Mouse (Mus musculus) midbrain, embryonic 10.5 days (tissue): Measurements from ENCODE around the gene Tmem256. TPM values are rescaled to one million over a fixed set of nuclear protein-coding genes. Genes with fewer than 3 reads are reported as not detected.

Source experiments
- DNase-seq: peaks from one replicate; pipeline ENCODE4 v3.0.0-alpha.2; 2017; ENCODE audit warnings: low spot score
- H3K27ac ChIP-seq: fragments of 300-500 bp; sonication (generic); replicated peaks from 2 replicates; pipeline ENCODE4 v1.5.1; 2016; ENCODE audit warnings: mild to moderate bottlenecking
- H3K27me3 ChIP-seq: fragments of 300-500 bp; sonication (generic); 2 replicates; pipeline ENCODE4 v1.6.1; 2016; ENCODE audit warnings: low read depth, mild to moderate bottlenecking; ENCODE audit not compliant: poor library complexity, severe bottlenecking
- H3K36me3 ChIP-seq: fragments of 300-500 bp; sonication (generic); 2 replicates; pipeline ENCODE4 v1.6.1; 2016; ENCODE audit warnings: mild to moderate bottlenecking, moderate library complexity
- H3K4me1 ChIP-seq: fragments of 300-500 bp; sonication (generic); 2 replicates; pipeline ENCODE4 v1.6.1; 2016
- H3K4me3 ChIP-seq: fragments of 300-500 bp; sonication (generic); 2 replicates; pipeline ENCODE4 v1.5.1; 2016; ENCODE audit warnings: mild to moderate bottlenecking, moderate library complexity
- H3K9me3 ChIP-seq: fragments of 300-500 bp; sonication (generic); replicated peaks from 2 replicates; pipeline ENCODE4 v1.6.1; 2016; ENCODE audit warnings: mild to moderate bottlenecking
- WGBS: fragments of 180-500 bp; shearing (Covaris S2); methylation state at CpG from one replicate; pipeline ENCODE4 v1.1.7; 2016; 5-methylcytosine and 5-hydroxymethylcytosine counted together
- polyA plus RNA-seq: library from polyadenylated mRNA; unstranded; fragments of >200 nt; fragmentation: Nextera tagmentation; extraction: Ambion mirVana; gene quantifications from 2 replicates; pipeline ENCODE4 v1.2.1, GENCODE M21; 2016

Gene Tmem256
- polyA plus RNA-seq, 1 experiment from 2014 or later = 345 TPM

GRCm38 (mm10) chr11:69867335-69867734, 29.0 kb downstream of the Tmem256 start:
- DNase-seq = no peak
- 76% methylated on average over 9 of the region's 9 CpGs for WGBS

DNA sequence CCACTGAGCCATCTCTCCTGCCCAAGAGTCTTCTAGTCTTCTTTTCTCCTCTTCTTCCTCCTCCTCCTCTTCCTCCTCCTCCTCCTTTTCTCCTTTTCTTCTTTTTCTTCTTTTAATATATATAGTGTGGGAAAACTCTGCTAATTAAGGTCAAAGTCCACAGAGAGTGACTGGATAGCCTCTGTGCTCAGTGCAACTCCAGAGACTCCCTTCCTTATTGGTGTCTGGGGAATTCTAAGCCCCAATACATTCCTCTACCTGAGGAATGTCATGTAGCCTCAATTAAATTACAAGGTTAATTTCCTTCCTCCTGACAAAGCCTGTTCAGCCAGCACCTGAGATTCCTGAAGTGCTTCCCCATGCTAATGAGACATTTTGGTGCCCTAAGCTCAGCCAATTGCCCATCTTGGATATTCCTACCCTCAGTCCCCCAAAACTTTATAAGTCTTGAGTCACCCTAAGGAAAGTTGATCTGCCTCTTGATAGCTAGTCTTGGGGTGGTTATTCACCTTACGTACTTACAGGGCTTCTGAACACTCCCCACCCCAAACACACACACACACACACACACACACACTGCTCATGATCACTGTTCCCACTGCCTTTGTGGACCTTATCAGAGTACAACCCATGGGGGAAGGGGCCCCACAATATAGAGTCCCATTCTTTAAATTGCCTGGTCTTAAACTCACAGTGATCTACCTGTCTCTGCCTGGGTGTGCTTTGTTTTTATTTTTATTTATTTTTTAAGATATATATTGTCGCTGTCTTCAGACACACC, 32.2 kb downstream of the Tmem256 start:
- Histone ChIP-seq H3K4me3 (no peak overlapping the region), H3K36me3 (no peaks in the 10 kb centered on the region), H3K27ac (no peak overlapping the region), H3K27me3 (no peaks in the 10 kb centered on the region), H3K9me3 (no peaks in the 10 kb centered on the region), H3K4me1 (peaks cover 6% of the 10 kb centered on the region; the same call in 1 of the 2 replicates)
- 100% methylated on average over 2 of the region's 2 CpGs for WGBS
- no peak for DNase-seq

More at GRCm38 (mm10) chr11:69867335-69867734, 29.0 kb downstream of the Tmem256 start:
- Histone ChIP-seq H3K4me1 (peaks cover 14% of the 10 kb centered on the region), H3K27ac (no peak overlapping the region), H3K9me3 (no peaks in the 10 kb centered on the region), H3K36me3 (no peaks in the 10 kb centered on the region), H3K27me3 (no peaks in the 10 kb centered on the region), H3K4me3 (no peak overlapping the region)

- WGBS = 86% methylated on average over 7 of the region's 7 CpGs
- Histone ChIP-seq H3K36me3 (no peaks in the 10 kb centered on the region), H3K9me3 (no peaks in the 10 kb centered on the region), H3K27ac (no peak overlapping the region), H3K27me3 (no peaks in the 10 kb centered on the region), H3K4me1 (peaks cover 9% of the 10 kb centered on the region), H3K4me3 (no peak overlapping the region)
- no peak for DNase-seq
Observed at GRCm38 (mm10) chr11:69871822-69872221, 33.5 kb downstream of the Tmem256 start.

DNA sequence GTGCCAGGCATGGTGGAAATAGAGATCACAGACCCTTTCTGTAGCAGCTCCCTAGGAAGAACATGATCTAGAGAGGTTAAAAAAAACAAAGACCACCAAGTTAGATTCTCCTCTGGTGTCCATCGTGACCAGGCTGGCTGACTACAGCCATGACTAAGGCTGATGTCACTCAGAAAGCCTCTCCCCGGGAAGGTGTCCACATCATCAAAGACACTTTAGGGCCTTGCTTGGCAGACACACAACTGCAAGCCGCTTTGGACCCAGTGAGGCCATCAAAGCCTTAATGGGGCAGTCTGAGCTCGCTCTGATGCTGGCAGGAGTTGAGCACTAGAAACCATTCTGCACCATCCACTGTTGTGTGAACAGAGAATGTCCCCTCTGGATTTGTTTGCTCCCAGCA, 34.1 kb downstream of the Tmem256 start:
- H3K27ac ChIP-seq = no peak overlapping the region
- H3K36me3 ChIP-seq = no peaks in the 10 kb centered on the region
- no peak for DNase-seq
- no peaks in the 10 kb centered on the region for H3K27me3 ChIP-seq
- no peak overlapping the region for H3K4me3 ChIP-seq
- WGBS = 82% methylated on average over 4 of the region's 4 CpGs
- peaks cover 15% of the 10 kb centered on the region for H3K4me1 ChIP-seq
- no peaks in the 10 kb centered on the region for H3K9me3 ChIP-seq

DNA sequence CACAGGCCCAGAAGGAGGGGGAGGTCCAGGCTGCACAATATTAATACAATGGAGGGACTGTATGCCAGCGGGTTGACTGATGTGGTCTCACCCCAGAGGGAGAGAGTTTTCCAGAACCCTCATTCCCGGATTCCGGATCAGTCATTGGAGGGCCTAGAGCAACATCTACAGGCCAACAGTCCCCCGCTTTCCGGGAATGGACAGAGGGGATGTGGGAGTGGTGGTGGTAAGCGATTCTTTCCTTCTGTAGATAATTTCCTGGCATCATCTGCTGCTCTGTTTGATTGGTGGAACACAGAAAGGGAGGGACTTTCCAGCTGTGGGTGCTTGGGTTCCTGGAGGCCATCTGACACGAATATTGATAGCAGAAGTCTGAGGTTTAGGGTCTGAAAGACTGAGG, 37.9 kb downstream of the Tmem256 start:
- Histone ChIP-seq H3K27ac (peak overlapping the region; percentile 42; the same call in 1 of the 2 replicates), H3K4me1 (peaks cover 53% of the 10 kb centered on the region), H3K27me3 (peaks cover 7% of the 10 kb centered on the region; the same call in 1 of the 2 replicates), H3K36me3 (no peaks in the 10 kb centered on the region), H3K4me3 (no peak overlapping the region), H3K9me3 (no peaks in the 10 kb centered on the region)
- DNase-seq = no peak
- WGBS = 74% methylated on average over 7 of the region's 7 CpGs

DNA sequence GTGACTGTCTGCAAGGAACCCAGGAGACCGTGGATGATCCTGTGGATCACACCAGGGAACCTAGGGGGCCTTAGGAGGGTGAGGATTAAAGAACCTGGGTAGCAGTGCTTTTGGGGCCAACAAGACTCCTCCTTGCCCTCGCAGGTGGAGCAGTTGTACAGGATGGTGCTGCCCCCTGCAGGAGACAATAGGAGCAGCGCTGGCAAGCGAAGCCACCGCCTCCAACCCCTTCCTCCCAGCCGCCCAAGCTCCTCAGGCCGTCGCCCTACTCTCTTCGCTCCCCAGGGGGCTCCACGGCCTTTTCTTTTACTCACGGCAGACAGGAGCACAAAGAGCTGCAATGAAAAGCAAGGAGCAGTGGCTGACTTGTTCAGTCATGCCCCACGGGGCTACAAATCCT, 38.6 kb downstream of the Tmem256 start:
- WGBS = under 1% methylated on average over 12 of the region's 12 CpGs
- H3K27ac ChIP-seq = peak overlapping the region; percentile 42

DNA sequence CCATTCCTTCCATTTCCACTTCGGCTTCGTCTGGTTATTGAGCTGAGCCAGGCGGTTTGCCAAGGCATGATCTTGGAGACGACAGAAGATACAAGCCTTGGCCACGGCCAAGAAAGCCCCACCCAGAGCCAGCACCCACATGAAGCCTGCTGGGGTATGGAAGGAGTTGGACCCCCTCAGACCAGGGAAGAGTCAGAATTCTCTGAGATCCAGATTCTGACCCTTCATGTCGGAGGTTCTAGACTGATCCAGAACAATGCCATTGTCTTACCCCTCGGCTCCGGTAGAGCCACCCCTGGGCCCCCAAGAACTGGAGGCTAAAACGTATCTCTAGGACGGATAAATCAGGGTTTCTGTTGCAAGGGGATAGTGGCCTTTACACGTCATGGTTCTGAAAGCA, 39.6 kb downstream of the Tmem256 start, which contains the start of gene Tmem95:
Gene Tmem95 (minus strand): TSS at position 141 of the 400 bp plus-strand sequence.
- WGBS = 94% methylated on average over 11 of the region's 11 CpGs
- no peaks in the 10 kb centered on the region for H3K36me3 ChIP-seq
- H3K9me3 ChIP-seq = no peaks in the 10 kb centered on the region
- peaks cover 19% of the 10 kb centered on the region for H3K27me3 ChIP-seq
- peak within 1 kb of the TSS; percentile 42 for H3K27ac ChIP-seq
- H3K4me3 ChIP-seq = peak within 1 kb of the TSS; percentile 37
- H3K4me1 ChIP-seq = peaks cover 62% of the 10 kb centered on the region
- DNase-seq = no peak

More for the DNA sequence above, 38.6 kb downstream of the Tmem256 start:
- H3K36me3 ChIP-seq = no peaks in the 10 kb centered on the region
- peaks cover 11% of the 10 kb centered on the region for H3K27me3 ChIP-seq
- no peaks in the 10 kb centered on the region for H3K9me3 ChIP-seq
- H3K4me3 ChIP-seq = peak overlapping the region; percentile 37
- peaks cover 60% of the 10 kb centered on the region for H3K4me1 ChIP-seq
- peak; percentile 86 for DNase-seq

DNA sequence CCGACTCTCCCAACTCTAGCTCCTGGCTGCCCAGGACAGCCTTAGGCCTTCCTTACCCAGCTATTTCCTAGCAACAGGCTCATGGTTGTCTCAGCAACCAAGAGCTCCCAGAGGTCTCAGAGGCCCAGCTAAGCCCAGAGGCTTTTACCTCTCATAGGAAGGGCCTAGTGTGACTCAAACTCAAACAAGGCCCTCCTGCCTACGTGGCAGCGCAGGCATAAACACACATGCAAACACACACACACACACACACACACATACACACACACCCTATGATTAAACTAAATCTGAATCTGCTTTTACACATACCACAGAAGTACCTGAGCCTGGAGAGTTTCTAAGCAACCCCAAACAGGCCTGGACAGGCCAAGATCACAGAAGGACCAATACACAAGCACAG, 40.1 kb downstream of the Tmem256 start:
- no peak for DNase-seq
- H3K4me1 ChIP-seq = peaks cover 62% of the 10 kb centered on the region

GRCm38 (mm10) chr11:69878952-69879351, 40.6 kb downstream of the Tmem256 start:
- H3K9me3 ChIP-seq = no peaks in the 10 kb centered on the region
- H3K36me3 ChIP-seq = no peaks in the 10 kb centered on the region
- no peak for DNase-seq
- peak overlapping the region; percentile 64; the same call in 1 of the 2 replicates for H3K27ac ChIP-seq
- peaks cover 62% of the 10 kb centered on the region for H3K4me1 ChIP-seq
- peaks cover 19% of the 10 kb centered on the region for H3K27me3 ChIP-seq
- H3K4me3 ChIP-seq = peak overlapping the region; percentile 60
- WGBS = 85% methylated on average over 6 of the region's 6 CpGs

More for the DNA sequence above, 40.1 kb downstream of the Tmem256 start:
- 83% methylated on average over 3 of the region's 3 CpGs for WGBS
- Histone ChIP-seq H3K9me3 (no peaks in the 10 kb centered on the region), H3K27ac (no peak overlapping the region), H3K36me3 (no peaks in the 10 kb centered on the region), H3K4me3 (no peak overlapping the region), H3K27me3 (peaks cover 19% of the 10 kb centered on the region)

DNA sequence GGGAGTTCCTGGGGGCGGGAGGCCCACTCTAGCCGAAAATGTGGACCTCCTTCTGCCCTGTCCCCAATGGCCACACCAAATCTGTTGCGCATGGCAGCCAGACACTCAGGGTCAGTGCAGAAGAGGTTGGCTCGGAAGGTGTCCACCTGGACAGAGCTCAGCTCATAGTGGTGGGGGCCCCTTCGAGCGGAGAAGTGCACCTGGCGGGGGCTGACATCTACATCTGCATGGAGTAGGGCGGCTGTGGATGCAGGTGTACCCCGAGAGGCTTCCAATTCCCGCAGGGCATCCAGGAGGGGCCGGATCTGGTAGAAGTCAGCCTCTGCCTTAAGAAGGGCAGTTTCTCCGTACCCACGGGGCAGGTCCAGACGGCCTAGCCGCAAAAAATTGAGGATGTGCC, 41.4 kb downstream of the Tmem256 start:
- WGBS = 55% methylated on average over 15 of the region's 15 CpGs
- H3K27me3 ChIP-seq = peaks cover 19% of the 10 kb centered on the region
- H3K36me3 ChIP-seq = no peaks in the 10 kb centered on the region
- peak overlapping the region; percentile 60 for H3K4me3 ChIP-seq
- no peak for DNase-seq
- H3K27ac ChIP-seq = peak overlapping the region; percentile 85
- H3K4me1 ChIP-seq = peaks cover 64% of the 10 kb centered on the region
- H3K9me3 ChIP-seq = no peaks in the 10 kb centered on the region

DNA sequence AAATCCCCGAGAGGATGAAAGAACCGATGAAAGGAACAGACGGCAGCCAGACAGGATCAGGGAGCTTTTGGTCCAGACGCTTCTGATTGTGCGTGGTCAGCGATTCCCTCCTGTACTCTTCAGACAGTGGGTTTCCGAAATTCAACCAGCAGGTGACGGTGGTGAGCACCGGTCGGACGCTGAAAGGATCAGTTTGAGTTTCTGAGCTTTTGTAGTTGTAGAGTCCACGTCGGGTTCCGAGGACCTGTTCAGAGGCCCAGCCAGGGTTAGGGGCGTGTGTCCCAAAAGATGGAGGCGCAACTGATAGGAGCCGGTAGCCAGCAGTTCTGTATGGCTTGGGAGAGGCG, 42.2 kb downstream of the Tmem256 start:
- Histone ChIP-seq H3K9me3 (no peaks in the 10 kb centered on the region), H3K27me3 (peaks cover 19% of the 10 kb centered on the region), H3K4me1 (peaks cover 64% of the 10 kb centered on the region), H3K4me3 (peak overlapping the region; percentile 60), H3K27ac (peak overlapping the region; percentile 85), H3K36me3 (no peaks in the 10 kb centered on the region)
- DNase-seq = no peak
- under 1% methylated on average over 18 of the region's 18 CpGs for WGBS

DNA sequence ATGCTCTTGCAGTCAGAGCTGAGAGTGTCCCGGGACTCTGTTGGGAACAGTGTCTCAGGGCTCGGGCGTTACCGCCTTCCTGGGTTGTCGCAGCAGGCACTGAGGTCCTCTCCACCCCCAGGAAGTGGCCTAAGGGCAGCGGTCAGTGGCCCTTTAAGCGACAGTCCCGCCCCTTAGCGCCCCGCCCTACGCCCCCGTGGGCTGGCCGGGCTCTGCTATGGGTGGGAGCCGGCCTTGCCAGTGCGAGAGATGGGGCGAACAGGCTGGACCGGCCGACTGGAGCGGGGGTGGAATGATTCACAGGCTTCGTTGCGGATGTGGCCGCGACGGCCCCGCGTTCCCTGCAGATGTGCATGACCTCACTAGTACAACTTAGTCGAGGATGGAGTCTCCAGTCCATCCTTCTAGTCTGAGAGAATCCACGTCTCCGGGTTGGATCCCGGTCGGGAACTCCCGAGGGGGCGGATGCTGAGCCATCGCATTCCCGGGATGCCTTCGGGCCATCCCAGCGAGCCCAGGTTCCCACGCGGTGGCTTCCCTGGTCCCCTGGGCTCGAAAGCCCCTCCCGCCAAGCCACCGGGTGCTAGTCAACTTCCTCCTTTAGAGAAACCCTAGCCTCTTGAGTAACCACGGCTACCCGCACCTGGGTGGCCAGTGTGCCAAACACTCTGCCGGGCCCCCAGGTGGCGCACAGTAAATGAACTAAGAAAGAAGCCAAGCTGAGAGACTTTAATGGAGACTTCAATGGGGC, 42.7 kb downstream of the Tmem256 start, which contains the start of gene Kctd11:
Gene Kctd11 (minus strand): TSS at position 554 of the 751 bp plus-strand sequence.
- DNase-seq = peak; percentile 87
- Histone ChIP-seq H3K36me3 (no peaks in the 10 kb centered on the region), H3K27ac (peak within 1 kb of the TSS; percentile 85), H3K27me3 (peaks cover 19% of the 10 kb centered on the region), H3K4me3 (peak within 1 kb of the TSS; percentile 60), H3K9me3 (no peaks in the 10 kb centered on the region), H3K4me1 (peaks cover 62% of the 10 kb centered on the region)
- under 1% methylated on average over 46 of the region's 46 CpGs for WGBS
